In the genomic region with DNA sequence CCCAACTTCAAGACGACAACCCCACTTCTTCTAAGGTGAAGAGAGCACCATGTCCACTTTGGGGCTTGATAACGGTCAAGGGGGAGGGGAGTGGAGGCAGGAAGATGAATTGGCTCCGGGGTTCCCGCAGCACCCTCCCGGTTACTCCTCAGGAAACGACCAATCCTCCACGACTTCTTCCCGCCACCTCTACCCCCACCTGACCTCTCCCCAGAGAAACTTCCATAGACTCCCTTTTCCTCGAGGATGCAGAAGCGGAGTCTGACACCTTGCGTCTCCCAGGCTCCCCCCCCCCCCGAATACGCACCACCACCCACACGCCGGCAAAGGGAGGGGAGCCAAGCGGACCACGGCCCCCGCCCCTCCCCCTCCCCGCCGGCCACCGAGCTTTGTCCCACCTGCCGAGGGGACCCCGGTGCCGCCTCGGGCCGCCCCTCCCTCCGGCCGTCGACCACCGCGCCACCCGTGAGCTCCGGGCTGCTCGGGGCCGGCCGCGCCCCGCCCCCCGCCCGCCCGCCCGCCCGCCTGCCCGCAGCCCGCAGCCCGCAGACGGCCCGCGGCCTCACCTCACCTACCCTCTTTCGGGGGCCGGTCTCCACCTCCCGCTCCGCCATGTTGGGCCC, we compare ENCODE assay signal across 8 mouse cellular contexts. TPM values are rescaled to one million over a fixed set of nuclear protein-coding genes. Genes with fewer than 3 reads are reported as not detected.
A peak's percentile ranks its signal among the peaks of the same experiment; 100 is the strongest.
DNase-seq lines count a peak whose midpoint lies in the region; ATAC-seq and TF ChIP-seq lines count a peak whose summit lies in the region.

No protein-coding gene starts in this region.

- H3K9me3 ChIP-seq in forebrain, embryonic 13.5 days (replicated peaks), result no peaks in the 10 kb centered on the region
- no peaks in the 10 kb centered on the region for H3K9me3 ChIP-seq in hindbrain, embryonic 14.5 days (ENCODE audit: control insufficient read depth, low read length)
- H3K9me3 ChIP-seq in limb, embryonic 15.5 days, result no peaks in the 10 kb centered on the region
- H3K9me3 ChIP-seq in midbrain, embryonic 14.5 days (ENCODE audit: control insufficient read depth, low read length), result no peaks in the 10 kb centered on the region

- TF ChIP-seq POLR2A in thymus, adult 2 months (IDR thresholded peaks at IDR 0.05; ENCODE audit: control insufficient read depth, extremely low read depth, insufficient read depth, low read length, poor library complexity), result no peak

- peak; percentile 15 to 22 for DNase-seq in layer of hippocampus, postnatal 10 days (ENCODE audit: low spot score in 2 of 2)
- DNase-seq in layer of hippocampus, adult 18-20 months (ENCODE audit: low spot score in 2 of 2), result no peak
- peak; percentile 16 for DNase-seq in c-Kit-positive CD71-positive TER-119-negative erythroid progenitor cells, embryonic 14.5 days (ENCODE audit: low read depth)
- DNase-seq in hindbrain, embryonic 14.5 days (ENCODE audit: low spot score), result no peak
- peak; percentile 41 for DNase-seq in midbrain, embryonic 14.5 days
- DNase-seq in thymus, adult 2 months, result peak; percentile 28

- peak overlapping the region; percentile 97 for H3K9ac ChIP-seq in forebrain, embryonic 13.5 days
- peak overlapping the region; percentile 98 for H3K9ac ChIP-seq in hindbrain, embryonic 14.5 days
- peak overlapping the region; percentile 98 for H3K9ac ChIP-seq in limb, embryonic 15.5 days
- H3K9ac ChIP-seq in midbrain, embryonic 14.5 days (replicated peaks; ENCODE audit: low read length), result peak overlapping the region; percentile 95

- peak overlapping the region; percentile 78 for H3K4me2 ChIP-seq in forebrain, embryonic 13.5 days
- H3K4me2 ChIP-seq in hindbrain, embryonic 14.5 days (replicated peaks), result peak overlapping the region; percentile 86
- peak overlapping the region; percentile 67 for H3K4me2 ChIP-seq in limb, embryonic 15.5 days
- peak overlapping the region; percentile 78 for H3K4me2 ChIP-seq in midbrain, embryonic 14.5 days (ENCODE audit: low read length)

- WGBS in forebrain, embryonic 13.5 days, result 0% methylated on average over 10 of the region's 53 CpGs
- 1% methylated on average over 29 of the region's 53 CpGs for WGBS in hindbrain, embryonic 14.5 days
- WGBS in limb, embryonic 15.5 days, result 2% methylated on average over 24 of the region's 53 CpGs
- WGBS in midbrain, embryonic 14.5 days, result under 1% methylated on average over 20 of the region's 53 CpGs
- 1% methylated on average over 37 of the region's 53 CpGs for WGBS in thymus, adult 2 months

- peak overlapping the region; percentile 99 for H3K27ac ChIP-seq in forebrain, embryonic 13.5 days
- peak overlapping the region; percentile 99 for H3K27ac ChIP-seq in hindbrain, embryonic 14.5 days
- H3K27ac ChIP-seq in limb, embryonic 15.5 days, result peak overlapping the region; percentile 94
- peak overlapping the region; percentile 98 for H3K27ac ChIP-seq in midbrain, embryonic 14.5 days (replicated peaks; ENCODE audit: low read depth, low read length)
- no peak overlapping the region for H3K27ac ChIP-seq in thymus, adult 2 months (ENCODE audit: control insufficient read depth, insufficient read depth, low read length)

- H3K4me3 ChIP-seq in forebrain, embryonic 13.5 days, result peak overlapping the region; percentile 95
- peak overlapping the region; percentile 90 for H3K4me3 ChIP-seq in hindbrain, embryonic 14.5 days (replicated peaks; ENCODE audit: low read length)
- peak overlapping the region; percentile 94 for H3K4me3 ChIP-seq in limb, embryonic 15.5 days
- peak overlapping the region; percentile 91 for H3K4me3 ChIP-seq in midbrain, embryonic 14.5 days (replicated peaks; ENCODE audit: low read depth, low read length)
- H3K4me3 ChIP-seq in thymus, adult 2 months (ENCODE audit: control insufficient read depth, insufficient read depth, low read length), result peak overlapping the region; percentile 89

- H3K36me3 ChIP-seq in forebrain, embryonic 13.5 days (ENCODE audit: poor library complexity, severe bottlenecking), result no peaks in the 10 kb centered on the region
- no peaks in the 10 kb centered on the region for H3K36me3 ChIP-seq in hindbrain, embryonic 14.5 days (replicated peaks; ENCODE audit: control insufficient read depth, insufficient read depth)
- no peaks in the 10 kb centered on the region for H3K36me3 ChIP-seq in limb, embryonic 15.5 days
- no peaks in the 10 kb centered on the region for H3K36me3 ChIP-seq in midbrain, embryonic 14.5 days (ENCODE audit: control insufficient read depth, insufficient read depth, low read length)
- H3K36me3 ChIP-seq in thymus, adult 2 months (ENCODE audit: control insufficient read depth, insufficient read depth, low read length), result no peaks in the 10 kb centered on the region

- peaks cover 9% of the 10 kb centered on the region for H3K4me1 ChIP-seq in forebrain, embryonic 13.5 days
- H3K4me1 ChIP-seq in hindbrain, embryonic 14.5 days (replicated peaks; ENCODE audit: control insufficient read depth, insufficient read depth, low read length), result peaks cover 10% of the 10 kb centered on the region
- H3K4me1 ChIP-seq in limb, embryonic 15.5 days, result peaks cover 5% of the 10 kb centered on the region; the same call in 1 of the 2 replicates
- peaks cover 10% of the 10 kb centered on the region for H3K4me1 ChIP-seq in midbrain, embryonic 14.5 days (ENCODE audit: control insufficient read depth, insufficient read depth, low read length)
- no peaks in the 10 kb centered on the region for H3K4me1 ChIP-seq in thymus, adult 2 months (replicated peaks; ENCODE audit: control insufficient read depth, insufficient read depth, low read length)

- peak; percentile 13; the same call in 1 of the 2 replicates for ATAC-seq in forebrain, embryonic 13.5 days
- ATAC-seq in hindbrain, embryonic 14.5 days (ENCODE audit: low FRiP score), result peak; percentile 57
- ATAC-seq in limb, embryonic 15.5 days (ENCODE audit: insufficient number of reproducible peaks, low FRiP score, low TSS enrichment, low read depth), result 0 out of 2 replicates have a peak, but pooled peaks have one; percentile 37
- no peak for ATAC-seq in midbrain, embryonic 14.5 days (ENCODE audit: low FRiP score, low TSS enrichment)

- no peaks in the 10 kb centered on the region for H3K27me3 ChIP-seq in forebrain, embryonic 13.5 days
- H3K27me3 ChIP-seq in hindbrain, embryonic 14.5 days (ENCODE audit: control insufficient read depth, insufficient read depth, low read length), result no peaks in the 10 kb centered on the region
- H3K27me3 ChIP-seq in limb, embryonic 15.5 days, result no peaks in the 10 kb centered on the region
- no peaks in the 10 kb centered on the region for H3K27me3 ChIP-seq in midbrain, embryonic 14.5 days (ENCODE audit: control insufficient read depth, insufficient read depth, low read length)
- no peaks in the 10 kb centered on the region for H3K27me3 ChIP-seq in thymus, adult 2 months (ENCODE audit: control insufficient read depth, insufficient read depth, low read length)

- TF ChIP-seq CTCF in thymus, adult 2 months (IDR thresholded peaks at IDR 0.05; ENCODE audit: borderline replicate concordance, control insufficient read depth, extremely low read depth, insufficient read depth, low read length, poor library complexity), result no peak

RNA-seq across cellular contexts. Expression of gene Zmym4, which starts 0.6 kb away (rescaled TPM):
- total RNA-seq in layer of hippocampus, postnatal 10 days (2021), result 10 to 100 TPM; 53.6 to 55.4 TPM
- total RNA-seq in layer of hippocampus, adult 18-20 months (2021), result 10 to 100 TPM; 48.2 to 48.5 TPM
- polyA plus RNA-seq in forebrain, embryonic 13.5 days (2015; fragmentation: Nextera tagmentation; extraction: Ambion mirVana), result 30.0 and 30.6 TPM in 2 replicates
- polyA plus RNA-seq in hindbrain, embryonic 14.5 days (2014; fragmentation: Nextera tagmentation; extraction: Ambion mirVana), result 27.5 and 31.3 TPM in 2 replicates
- polyA plus RNA-seq in limb, embryonic 15.5 days (2015; fragmentation: Nextera tagmentation; extraction: Ambion mirVana), result 12.9 and 17.2 TPM in 2 replicates
- polyA plus RNA-seq in midbrain, embryonic 14.5 days (2014; fragmentation: Nextera tagmentation; extraction: Ambion mirVana), result 33.7 and 37.7 TPM in 2 replicates
- polyA plus RNA-seq in thymus, adult 2 months (2012; rRNA removed), result 7.9 and 8.9 TPM in 2 replicates

RNA-seq across cellular contexts. Expression of gene Sfpq, which starts 53.8 kb away (rescaled TPM):
- 100 to 1,000 TPM; 341 to 376 TPM for total RNA-seq in layer of hippocampus, postnatal 10 days (2021)
- 100 to 1,000 TPM; 271 to 272 TPM for total RNA-seq in layer of hippocampus, adult 18-20 months (2021)
- 120 and 122 TPM in 2 replicates for polyA plus RNA-seq in forebrain, embryonic 13.5 days (2015; fragmentation: Nextera tagmentation; extraction: Ambion mirVana)
- 92.5 and 102 TPM in 2 replicates for polyA plus RNA-seq in hindbrain, embryonic 14.5 days (2014; fragmentation: Nextera tagmentation; extraction: Ambion mirVana)
- polyA plus RNA-seq in limb, embryonic 15.5 days (2015; fragmentation: Nextera tagmentation; extraction: Ambion mirVana), result 50.2 and 71.8 TPM in 2 replicates
- 119 and 131 TPM in 2 replicates for polyA plus RNA-seq in midbrain, embryonic 14.5 days (2014; fragmentation: Nextera tagmentation; extraction: Ambion mirVana)
- 141 and 226 TPM in 2 replicates for polyA plus RNA-seq in thymus, adult 2 months (2012; rRNA removed)

Comparison
In these comparisons a context has a peak if more than half of its experiments do, and no peak if none do; other contexts are left out.
1. DNase-seq: peak in layer of hippocampus, postnatal 10 days (2 of 2), c-Kit-positive CD71-positive TER-119-negative erythroid progenitor cells, embryonic 14.5 days (single experiment), midbrain, embryonic 14.5 days (single experiment) and thymus, adult 2 months (single experiment); none in layer of hippocampus, adult 18-20 months (0 of 2) and hindbrain, embryonic 14.5 days (single experiment).
2. Peak in every context shown above with its lines, with median percentiles within 50 percentile points of each other: H3K4me2 ChIP-seq, H3K4me3 ChIP-seq and H3K9ac ChIP-seq.